Mouse (Mus musculus) frontal cortex, postnatal 25 days (tissue): ENCODE data around the gene Ndufs3.

Source experiments
- DNase-seq, 2 experiments: peaks; one replicate each; pipeline ENCODE4 v3.0.0; 2022; ENCODE audit warnings: low spot score in 2 of 2

Gene Ndufs3

DNA sequence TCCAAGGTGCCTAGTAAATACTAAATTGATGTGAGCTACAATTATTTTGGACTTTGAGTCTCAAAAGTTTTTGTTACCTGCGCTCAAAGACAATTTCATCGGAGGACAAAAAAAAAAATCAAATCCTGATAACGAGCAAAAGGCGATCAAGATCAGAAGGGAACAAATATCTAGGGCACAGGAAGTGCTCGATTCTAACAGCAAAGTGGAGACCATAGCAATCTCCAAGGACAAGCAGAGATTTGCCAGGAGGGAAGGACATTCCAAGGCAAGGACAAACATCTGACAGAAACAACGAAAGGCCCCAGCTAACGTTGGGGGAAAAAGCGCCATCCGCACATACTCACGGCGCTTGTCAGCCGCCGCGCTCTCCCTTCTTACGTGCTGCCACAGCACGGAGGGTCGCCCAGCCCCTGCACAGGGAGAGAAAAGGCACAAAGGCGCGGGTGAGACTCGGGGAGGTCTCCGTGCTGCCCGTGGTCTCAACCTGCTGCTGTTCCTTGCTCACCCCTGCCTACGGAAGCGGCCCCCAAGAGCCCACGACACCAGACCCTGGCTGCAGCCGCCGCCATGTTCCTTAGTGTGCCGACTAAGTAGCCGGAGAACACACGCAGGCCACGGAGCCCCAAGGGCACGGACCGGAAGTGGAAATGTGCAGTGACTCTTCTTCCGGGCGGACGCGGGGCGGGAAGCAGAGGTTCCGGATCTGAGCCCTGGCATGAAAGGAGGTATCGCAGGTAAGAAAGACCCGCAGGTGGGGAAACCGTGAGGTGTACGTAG lies at the start of gene Ndufs3, which contains the start of gene Kbtbd4:
TSS of gene Ndufs3 (minus strand) at position 752 of the 780 bp plus-strand sequence.
TSS of gene Kbtbd4 (plus strand) at position 665 of the 780 bp plus-strand sequence.
- DNase-seq: peak; percentile 75 to 84

DNA sequence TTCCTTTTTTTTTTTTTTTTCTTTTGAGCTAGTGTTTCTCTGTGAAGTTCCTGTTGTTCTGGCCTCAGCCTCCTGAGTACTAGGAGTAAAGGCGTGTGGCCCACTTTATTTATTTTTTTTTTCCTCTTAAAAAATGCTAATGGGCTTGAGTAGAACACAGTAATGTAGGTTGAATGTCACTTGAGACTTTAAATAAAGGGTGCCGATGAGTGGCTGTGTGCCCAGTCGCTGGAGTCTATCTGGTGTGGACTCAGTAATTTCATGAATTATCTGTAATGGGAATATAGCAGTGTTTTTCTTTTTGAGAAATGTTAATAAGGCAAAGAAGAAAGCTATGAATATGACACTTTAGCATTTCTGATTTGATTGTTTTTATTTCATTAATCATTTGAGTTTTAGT lies 48.8 kb upstream of the Ndufs3 start:
- no peak for DNase-seq

DNA sequence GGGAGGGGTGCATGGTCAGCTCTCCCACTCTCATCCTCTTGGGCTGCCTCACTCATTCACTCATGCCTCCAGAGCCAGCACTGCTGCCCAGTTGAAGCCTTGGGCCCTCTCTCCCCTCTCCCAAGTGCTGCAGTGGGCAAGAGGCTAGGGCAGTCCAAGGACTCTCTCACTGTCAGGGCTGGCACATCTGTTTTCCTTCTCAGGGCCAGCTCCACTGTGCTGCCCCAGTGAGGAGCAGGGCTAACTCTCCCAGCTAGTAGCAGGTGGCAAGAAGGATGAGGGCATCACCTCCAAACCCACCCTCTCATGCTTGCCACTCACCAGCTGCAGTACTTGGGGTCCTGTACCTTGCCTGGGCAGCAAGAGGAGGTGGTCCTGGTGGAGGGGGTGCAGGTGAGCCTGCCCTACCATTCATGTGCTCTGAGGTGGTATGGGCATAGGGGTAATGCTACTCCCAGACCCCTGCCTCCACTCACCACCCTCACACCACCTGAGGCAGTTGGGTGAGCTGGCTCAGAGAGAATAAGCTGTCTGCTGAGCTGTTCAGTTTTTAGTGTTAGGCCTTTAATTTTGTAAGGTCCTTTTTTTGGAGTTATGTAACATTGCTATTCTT lies 46.1 kb upstream of the Ndufs3 start:
- no peak for DNase-seq

DNA sequence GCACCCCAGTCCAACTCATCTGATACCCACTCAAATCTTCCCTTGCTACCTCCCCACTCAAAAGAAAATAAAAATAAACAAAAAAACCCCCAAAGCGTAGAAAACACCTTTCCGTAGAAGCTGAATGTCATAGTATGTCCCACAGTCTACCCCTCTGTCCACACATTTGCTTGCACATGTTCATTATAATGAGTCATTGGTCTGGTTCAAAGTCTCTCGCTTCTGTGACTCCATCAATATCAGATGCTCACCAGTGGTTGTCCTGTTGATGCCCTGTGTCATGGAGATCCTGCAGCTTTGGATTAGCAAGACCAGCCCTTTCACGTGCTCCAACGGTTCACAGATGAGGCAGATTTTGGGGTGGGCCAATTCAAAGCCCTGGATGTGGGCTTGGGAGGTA lies 45.5 kb upstream of the Ndufs3 start:
- DNase-seq: no peak

DNA sequence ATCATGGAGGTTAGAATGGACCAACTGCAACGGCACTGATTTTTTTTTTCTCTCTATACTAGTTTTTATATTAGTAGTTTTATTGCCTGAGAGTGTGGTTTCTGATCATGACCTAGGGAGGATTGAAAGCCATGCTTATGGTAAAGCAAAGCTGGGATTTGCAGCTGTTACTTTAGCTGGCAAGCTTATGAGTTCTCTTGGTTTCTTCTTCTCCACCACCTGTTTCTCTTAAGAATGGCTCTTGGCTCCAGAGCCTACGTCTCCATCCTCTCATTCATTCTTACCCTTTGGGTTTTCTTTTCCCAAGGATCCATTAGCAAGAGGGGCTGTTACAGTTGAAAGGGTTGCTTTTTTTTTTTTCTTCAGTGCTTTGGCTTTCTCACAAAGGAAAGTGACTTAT lies 37.1 kb upstream of the Ndufs3 start:
- DNase-seq: no peak

DNA sequence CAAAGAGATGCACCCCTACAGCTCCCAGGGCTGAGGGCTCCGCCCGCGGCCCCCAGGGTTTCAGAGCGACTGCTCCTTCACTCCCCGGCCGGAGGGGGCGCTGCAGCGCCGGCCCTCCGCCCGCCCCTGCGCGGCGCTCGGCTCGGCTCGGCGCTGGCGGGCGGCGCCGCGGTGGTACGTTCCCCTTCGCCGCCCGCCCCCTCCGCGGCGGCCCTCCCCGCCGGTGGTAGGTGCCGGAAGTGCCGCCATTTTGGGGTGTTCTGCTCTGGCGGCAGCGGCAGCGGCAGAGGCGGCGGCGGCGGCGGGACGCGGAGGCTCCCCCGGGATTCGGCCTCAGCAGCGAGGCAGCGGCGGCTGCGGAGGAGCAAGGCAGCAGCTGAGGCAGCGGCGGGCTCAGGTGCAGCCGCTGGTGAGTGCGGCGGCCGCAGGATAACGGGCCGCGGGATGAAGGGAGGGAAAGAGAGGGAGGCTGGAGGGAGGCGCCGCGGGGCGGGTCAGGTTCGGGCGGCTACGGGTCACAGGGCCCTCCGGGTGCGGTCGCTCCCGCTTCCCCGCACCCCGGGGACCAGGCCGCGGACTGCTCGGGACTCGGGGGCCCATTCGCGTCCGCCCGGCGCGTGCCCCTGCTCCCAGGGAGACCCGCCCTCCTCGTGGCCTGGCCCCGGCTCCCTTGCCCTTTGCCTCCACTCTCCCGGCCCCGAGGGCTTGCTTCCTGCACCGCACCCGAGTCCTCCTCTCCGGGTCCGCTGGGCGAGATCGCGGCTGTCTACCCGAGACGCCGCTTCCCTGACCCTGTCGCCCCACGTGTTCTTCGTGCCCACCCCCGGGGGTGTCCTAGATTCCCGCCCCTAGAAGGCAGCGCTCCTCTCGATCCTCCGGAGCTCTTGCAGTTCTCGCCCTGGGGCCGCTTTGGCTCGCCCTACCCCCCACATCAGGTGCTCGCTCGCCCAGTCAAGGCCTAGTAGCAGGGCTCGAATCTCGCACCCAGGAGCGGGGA lies 35.9 kb upstream of the Ndufs3 start, which contains the start of gene Celf1:
TSS of gene Celf1 (plus strand) at position 150 of the 997 bp plus-strand sequence.
- DNase-seq: peak; percentile 54 to 68

DNA sequence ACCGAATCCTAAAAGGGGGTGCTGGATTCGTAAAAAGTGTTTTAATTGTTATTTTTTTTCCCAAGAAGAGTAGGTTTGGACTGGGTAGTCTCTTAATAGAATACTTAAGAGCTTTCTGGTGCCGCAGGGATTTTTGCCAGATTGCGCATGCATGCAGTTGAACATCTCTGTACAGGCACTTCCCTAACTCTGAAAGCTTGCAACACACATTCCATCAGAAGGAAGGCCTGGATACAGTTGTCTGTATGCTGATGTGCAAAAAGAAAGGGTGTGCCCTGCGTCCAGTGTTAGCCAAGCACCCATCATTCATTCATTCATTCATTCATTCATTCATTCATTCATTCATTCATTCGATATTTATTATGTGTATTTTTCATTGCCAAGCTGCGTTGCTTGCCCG lies 35.1 kb upstream of the Ndufs3 start:
- no peak for DNase-seq

DNA sequence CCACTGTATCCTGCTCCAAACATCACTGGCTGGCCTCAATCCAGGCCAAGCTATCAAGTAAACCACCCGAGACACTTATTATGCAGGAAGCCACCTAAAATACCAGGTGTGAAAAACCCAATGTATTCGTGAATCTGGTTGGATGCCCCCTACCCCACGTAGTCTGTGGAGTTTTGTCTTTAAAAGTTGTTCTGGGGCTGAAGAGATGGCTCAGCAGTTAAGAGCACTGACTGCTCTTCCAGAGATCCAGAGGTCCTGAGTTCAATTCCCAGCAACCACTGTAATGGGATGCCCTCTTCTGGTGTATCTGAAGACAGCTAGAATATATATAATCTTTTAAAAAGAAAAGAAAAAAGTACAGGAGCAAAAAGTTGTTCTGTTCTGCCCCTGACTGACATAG lies 33.7 kb upstream of the Ndufs3 start:
- DNase-seq: no peak

DNA sequence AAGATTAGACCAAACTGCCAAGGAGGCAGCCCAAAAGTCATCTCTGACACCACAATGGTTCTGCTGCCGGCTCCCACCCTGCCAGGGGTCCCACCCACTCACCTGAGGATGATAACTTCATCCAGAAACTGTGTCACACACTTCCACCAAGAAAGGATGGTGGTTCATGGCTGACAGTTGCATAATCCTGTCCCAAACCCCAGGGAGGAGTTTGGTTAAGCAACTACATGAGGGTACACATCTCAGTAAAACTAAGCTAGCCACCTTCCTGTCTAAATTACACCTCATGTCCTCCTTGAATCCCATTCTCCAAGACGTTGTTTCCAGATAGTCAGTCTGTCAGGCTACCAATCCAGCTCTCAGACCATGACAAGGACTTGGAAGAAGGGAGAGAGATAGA lies 27.6 kb upstream of the Ndufs3 start:
- DNase-seq: no peak

DNA sequence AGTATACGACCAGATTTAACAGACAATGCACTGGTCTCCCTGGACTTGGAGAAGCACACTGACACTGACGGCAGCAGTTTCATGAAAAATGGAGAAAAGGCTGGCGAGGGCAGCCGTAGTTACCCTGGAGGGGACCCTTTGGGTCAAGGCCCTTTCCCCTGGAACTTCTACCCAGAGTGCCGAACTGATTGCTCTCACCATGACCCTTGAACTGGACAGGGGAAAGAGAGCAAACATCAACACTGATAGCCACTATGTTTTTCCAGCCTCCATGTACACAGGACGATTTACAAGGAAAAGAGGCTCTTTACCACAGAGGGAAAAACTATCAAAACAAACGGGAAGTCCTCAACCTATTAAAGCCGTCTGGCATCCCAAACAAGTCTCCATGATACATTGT lies 27.2 kb upstream of the Ndufs3 start:
- no peak for DNase-seq

DNA sequence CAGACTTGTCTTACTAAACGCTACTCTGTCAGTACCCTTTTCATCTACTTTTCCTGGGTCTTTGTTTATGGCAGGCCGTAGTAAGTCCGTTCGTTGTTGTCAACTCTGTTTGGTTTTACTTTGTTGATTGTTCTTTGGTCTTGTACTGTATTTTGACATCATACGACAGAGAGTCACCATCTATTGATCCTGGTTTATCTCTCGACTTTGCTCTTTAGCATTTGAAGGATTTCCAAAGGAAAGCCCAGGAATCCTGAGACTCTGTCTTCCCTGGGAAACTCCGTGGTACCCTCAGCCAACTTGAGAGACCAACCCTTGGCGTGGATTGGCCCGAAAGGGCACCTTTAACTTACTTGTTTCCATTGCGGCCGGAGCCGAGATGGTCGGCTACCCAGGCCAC lies 23.9 kb upstream of the Ndufs3 start:
- DNase-seq: no peak

DNA sequence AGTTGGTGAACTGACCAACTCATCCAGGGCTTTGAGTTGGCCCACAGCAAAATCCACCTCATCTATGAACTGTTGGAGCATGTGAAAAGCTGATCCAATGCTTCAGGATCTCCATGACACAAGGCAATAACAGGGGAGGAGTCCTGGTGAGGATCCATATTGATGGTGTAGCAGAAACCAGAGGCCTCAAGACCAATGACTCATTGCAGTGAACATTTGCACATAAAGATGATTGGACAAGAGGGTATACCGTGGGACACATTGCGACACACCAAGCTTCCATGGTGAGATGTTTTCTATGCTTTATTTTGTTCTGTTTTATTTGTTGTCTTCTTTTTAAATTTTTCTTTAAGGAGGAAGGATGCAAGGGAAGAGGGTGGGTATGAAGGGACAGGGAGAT lies 18.0 kb upstream of the Ndufs3 start:
- no peak for DNase-seq

DNA sequence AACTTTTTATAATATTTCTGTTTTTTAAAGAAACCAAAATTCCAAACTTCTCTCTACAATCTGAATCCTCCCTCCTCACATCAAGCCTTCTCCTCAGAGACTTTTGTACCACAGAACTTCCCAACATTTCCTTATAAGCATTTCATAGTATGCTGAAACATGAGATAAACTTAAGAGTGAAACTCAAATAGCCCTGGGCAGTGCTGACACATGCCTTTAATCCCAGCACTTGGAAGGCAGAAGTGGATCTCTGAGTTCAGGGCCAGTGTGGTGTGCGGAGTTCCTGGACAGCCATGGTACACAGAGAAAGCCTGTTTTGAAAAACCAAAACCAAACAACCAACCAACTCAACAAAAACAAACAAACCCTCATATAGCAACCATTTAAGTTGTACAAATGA lies 16.6 kb upstream of the Ndufs3 start:
- no peak for DNase-seq

DNA sequence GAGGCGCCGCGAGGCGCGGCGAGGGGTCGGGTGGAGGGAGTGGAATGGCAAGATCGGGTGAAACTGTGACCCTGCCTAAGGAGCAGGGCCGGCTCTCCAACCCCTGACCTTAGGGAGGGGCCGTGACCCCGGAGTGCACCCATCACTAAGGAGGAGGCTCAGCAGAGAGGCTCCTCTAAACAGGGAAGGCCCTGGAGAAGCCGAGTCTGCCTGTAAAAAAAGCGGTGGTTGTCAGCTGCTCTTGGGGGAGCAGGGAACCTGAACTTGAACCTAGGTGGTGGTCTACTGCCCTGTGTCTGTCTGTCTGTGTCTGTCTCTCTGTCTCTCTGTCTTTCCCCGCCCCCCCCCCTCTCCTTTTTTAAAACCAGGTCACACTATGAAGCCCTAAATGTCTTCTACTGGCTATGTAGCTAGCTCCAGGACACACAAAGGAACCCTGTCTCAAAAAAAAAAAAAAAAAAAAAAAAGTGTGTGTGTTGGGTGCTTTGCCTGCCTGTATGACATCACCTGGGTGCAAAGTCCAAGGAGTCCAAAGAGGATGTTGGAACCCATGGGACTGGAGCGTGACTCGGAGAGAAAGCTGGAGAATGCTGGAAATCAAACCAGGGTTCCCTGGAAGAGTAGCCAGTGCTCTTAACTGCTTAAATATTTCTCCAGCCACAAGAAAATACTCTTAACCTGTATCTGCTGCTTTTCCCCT lies 13.5 kb upstream of the Ndufs3 start:
- DNase-seq: peak in 1 of 2 experiments; percentile 30

DNA sequence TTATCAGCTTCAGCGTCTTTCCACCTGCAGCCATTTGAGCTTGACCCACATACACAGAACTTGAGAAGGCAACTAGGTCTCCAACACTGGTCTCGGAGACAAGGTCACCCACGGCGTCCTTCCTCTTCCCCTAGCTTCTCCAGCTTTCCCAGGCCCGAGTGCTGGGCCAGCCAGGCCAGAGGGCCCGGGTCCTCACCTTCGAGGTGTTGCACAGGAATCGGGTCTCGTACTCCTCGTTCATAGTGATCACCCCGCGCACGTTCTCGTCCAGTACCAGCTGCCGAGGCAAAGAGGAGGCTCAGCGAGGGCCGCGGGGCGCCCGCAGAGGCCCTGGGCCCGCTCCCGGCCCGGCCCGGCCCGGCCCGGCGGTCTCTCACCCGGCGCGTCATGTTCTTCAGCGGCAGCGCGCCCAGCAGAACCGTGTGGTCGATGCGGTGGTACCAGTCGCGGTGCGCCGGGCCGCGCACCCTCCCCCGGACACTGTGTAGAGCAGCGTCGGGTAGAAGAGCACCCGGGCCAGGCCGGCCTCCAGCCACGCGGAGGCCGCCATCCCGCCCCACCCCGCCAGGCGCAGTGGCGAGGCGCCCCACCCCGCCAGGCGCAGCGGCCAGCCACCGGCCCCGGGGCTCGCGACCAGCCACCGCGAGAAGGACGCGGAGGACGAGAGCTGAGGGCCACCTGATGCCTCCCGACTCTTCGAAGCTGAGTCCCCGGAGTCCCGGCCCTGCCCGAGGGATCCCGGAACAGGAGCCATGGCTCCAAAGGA lies 12.8 kb upstream of the Ndufs3 start:
- DNase-seq: peak; percentile 33 to 40

DNA sequence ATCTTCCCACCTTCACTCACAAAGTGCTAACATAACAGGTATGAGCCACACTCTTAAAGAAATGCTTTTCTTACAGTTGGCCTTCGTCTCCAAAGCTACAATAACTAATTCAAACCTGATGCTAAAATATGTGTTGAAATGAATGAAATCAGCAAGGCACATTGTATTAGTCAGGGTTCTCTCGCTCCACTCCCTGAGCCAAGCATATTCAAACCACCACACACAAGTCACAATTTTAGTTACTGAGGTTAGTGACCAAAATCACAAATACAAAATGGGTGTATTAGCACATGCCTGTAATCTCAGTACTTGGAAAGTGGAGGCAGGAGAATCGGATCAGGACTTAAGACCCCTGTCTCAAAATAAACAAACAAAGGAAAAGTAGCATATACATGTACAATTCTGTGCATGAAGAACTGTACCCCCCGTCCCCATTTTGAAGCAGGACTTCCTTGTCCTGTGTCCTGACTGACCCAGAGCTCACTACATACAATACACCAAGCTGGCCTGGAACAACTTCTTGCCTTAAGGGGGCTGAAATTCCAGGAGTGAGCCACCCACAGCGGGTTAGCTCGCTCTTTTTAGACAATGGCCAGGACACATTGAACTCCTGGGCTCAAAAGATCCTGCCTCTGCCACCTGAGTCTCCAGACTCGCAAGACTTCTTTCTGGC lies 12.1 kb upstream of the Ndufs3 start:
- DNase-seq: peak in 1 of 2 experiments; percentile 19

DNA sequence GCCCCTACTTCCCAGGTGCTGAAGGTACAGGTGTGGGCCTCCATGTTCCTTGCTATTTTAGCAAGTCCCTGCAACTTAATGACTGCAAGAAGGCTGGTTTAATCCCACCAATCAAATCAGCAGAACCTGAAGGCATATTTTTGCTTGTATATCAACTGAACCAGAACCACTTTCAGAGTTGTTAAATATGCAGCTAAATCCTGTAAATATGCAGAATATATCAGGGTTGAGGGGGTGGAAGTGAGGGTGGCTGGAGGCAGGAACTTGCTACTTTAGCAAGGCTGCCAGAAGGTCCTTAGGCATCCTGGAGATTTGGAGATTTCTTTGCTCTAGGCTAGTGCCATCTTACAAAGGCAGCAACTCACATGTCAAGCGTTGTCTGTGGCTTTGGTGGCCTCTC lies 10.9 kb upstream of the Ndufs3 start:
- DNase-seq: no peak

DNA sequence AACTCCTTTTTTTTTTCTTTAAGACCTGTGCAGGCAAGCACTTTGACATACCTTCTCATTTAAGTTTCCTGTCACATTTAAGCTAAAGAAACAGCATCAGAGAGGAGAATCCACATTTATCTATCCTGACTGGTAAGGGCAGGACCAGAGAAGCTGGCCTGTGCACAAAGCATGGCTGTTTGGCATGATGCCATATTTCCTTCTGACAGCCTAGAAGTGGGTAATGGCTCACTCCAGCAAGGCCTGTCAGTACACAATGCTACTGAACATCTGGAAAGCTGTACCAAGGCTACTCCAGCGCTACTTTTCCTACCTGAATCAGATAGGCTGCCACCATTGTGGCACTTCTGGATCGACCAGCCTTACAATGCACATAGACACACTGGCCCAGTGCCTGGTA lies 9.0 kb upstream of the Ndufs3 start:
- no peak for DNase-seq

DNA sequence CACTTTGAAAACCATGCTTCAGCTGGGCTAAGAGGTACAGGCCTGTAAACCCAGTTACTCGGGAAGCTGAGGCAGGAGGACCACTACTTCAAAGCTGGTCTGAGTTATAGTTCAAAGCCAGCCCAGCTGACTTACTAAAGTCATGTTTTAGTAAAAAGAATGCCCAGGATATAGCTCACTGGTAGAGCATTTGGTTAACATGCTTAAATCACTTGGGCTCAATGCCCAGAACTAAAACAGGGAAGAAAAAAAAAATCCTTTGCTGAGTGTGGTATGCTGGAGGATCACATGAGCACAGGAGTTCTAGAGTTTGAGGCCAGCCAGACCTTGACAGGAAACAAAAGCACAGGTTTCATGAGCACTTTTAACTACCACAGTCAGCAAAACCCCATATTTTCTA lies 7.0 kb upstream of the Ndufs3 start:
- no peak for DNase-seq

DNA sequence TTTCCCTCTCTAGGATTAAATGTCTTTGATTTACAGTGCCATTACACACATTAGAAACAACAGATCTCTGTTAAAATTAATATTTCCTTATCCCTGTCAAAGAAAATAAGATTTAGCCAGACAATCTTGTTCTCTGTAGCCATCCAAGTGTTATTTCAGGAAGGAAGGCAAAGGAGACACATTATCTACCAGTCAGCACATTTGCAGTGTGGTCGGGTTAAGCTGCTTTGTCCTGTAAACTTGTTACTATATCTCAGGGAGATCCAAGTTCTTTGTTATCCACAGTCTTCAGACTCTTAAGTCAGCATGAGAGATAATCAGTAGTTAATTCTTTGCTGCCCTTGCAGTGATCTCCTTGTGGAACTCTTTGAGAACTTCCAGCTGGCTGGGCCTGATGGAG lies 6.2 kb upstream of the Ndufs3 start:
- no peak for DNase-seq
